Mouse (Mus musculus): ENCODE data around the gene Cnnm4. TPM values are rescaled to one million over a fixed set of nuclear protein-coding genes. Genes with fewer than 3 reads are reported as not detected.

Cnnm4 gene
- polyA plus RNA-seq (2015; fragmentation: Nextera tagmentation; extraction: Ambion mirVana), result 13.8 and 13.9 TPM in 2 replicates

DNA sequence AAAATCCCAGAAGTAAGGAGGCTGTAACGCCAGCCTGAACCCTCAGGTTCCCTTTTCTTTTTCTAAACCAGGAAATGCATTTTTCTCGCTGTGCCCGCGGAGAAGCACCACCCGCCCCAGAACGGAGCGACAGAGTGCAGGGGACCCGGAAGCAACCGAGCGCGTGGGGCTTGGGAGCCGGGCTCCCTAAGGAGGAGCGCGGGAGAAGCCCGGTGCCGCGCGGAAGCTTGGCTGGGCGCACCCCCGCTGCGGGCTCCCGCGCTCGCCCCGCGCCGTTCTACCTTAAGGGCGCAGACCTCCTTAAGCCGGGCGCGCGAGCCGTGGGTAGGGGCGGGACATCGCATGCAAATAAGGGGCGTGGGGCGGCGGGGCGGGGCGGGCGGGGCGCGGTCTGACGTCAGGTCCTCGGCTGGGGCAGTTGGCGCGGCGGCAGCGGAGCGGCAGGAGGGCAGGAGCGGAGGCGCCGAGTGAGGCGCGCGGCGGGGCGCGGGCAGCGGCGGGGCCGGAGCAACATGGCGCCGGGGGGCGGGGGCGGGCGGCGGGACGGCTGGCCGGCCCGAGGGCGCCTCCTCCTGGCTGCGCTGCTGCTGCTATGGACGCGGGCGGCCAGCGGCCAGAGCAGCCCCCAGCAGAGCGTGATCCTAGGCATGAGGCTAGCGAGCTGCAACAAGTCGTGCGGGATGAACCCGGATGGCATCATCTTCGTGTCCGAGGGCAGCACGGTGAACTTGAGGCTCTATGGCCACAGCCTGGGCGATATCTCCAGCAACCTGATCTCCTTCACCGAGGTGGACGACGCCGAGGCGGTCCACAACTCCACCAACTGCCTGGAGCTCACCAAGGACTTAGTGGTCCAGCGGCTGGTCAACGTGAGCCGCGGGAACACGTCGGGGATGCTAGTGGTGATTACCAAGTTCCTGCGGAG lies at the start of gene Cnnm4:
Cnnm4 (plus strand) TSS at position 440 of the 925 bp plus-strand sequence.
- H3K4me1 ChIP-seq (ENCODE audit: insufficient read depth, low read length), result peaks cover 45% of the 10 kb centered on the region
- H3K27me3 ChIP-seq (ENCODE audit: insufficient read depth, low read length), result no peaks in the 10 kb centered on the region
- peak within 1 kb of the TSS; percentile 61 for H3K4me3 ChIP-seq (ENCODE audit: low read length)
- peak; percentile 92 for ATAC-seq (ENCODE audit: low FRiP score, low TSS enrichment)
- H3K27ac ChIP-seq (ENCODE audit: low read length), result peak within 1 kb of the TSS; percentile 54
- H3K36me3 ChIP-seq (ENCODE audit: insufficient read depth, low read length), result no peaks in the 10 kb centered on the region
- no peaks in the 10 kb centered on the region for H3K9me3 ChIP-seq (ENCODE audit: low read length)
- peak within 1 kb of the TSS; percentile 75 for H3K9ac ChIP-seq (replicated peaks; ENCODE audit: low read length)
- WGBS, result under 1% methylated on average over 73 of the region's 98 CpGs
- peak within 1 kb of the TSS; percentile 82 for H3K4me2 ChIP-seq (replicated peaks; ENCODE audit: low read depth, low read length)

DNA sequence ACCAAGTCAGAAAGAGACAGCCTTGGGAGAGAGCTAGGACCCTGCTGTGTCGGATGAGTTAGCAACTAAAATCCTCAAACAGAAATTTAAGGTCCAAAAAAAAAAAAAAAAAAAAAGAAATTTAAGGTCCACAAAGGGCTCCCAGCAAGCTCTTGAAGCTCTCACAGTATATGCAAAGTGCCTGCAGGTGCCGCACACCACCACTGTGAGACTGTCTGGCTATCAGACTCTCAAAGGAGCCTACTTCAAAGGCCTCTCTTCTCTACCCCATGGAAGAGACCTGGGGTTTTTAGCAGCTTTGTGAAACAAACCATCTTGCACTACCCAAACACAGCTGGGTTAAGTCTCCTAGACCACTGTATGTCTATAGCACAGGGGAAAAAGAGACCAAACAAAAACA lies 41.9 kb upstream of the Cnnm4 start:
- Histone ChIP-seq H3K36me3 (ENCODE audit: insufficient read depth, low read length) (peaks cover 59% of the 10 kb centered on the region), H3K4me3 (ENCODE audit: low read length) (no peak overlapping the region), H3K9ac (replicated peaks; ENCODE audit: low read length) (no peak overlapping the region), H3K9me3 (ENCODE audit: low read length) (no peaks in the 10 kb centered on the region), H3K4me1 (ENCODE audit: insufficient read depth, low read length) (no peaks in the 10 kb centered on the region), H3K27ac (ENCODE audit: low read length) (no peak overlapping the region), H3K27me3 (ENCODE audit: insufficient read depth, low read length) (no peaks in the 10 kb centered on the region), H3K4me2 (replicated peaks; ENCODE audit: low read depth, low read length) (no peak overlapping the region)
- 96% methylated on average over 2 of the region's 2 CpGs for WGBS
- ATAC-seq (ENCODE audit: low FRiP score, low TSS enrichment), result no peak

DNA sequence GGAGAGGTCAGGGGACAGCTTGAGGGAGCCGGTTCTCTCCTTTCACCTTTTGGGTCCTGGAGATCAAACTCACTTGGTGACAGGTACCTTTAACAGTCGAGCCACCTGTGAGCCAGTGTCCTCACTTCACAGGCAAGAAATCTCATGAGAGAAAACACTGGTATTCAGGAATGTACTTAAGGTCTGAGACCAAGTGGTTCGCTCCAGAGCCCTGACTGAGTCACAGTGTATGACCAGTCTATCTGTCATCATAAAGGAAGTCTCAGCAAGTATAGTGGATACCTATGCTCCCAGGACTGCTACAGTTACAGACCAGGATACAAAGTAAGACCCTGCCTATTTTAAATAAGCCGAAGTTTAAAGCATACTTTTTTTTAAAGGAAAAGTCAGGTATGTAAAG lies 38.4 kb upstream of the Cnnm4 start:
- Histone ChIP-seq H3K4me1 (ENCODE audit: insufficient read depth, low read length) (no peaks in the 10 kb centered on the region), H3K27me3 (ENCODE audit: insufficient read depth, low read length) (no peaks in the 10 kb centered on the region), H3K4me2 (replicated peaks; ENCODE audit: low read depth, low read length) (no peak overlapping the region), H3K9ac (replicated peaks; ENCODE audit: low read length) (no peak overlapping the region), H3K9me3 (ENCODE audit: low read length) (no peaks in the 10 kb centered on the region), H3K36me3 (ENCODE audit: insufficient read depth, low read length) (peaks cover 56% of the 10 kb centered on the region), H3K4me3 (ENCODE audit: low read length) (no peak overlapping the region), H3K27ac (ENCODE audit: low read length) (no peak overlapping the region)
- ATAC-seq (ENCODE audit: low FRiP score, low TSS enrichment), result no peak
- WGBS, result 86% methylated on average over 4 of the region's 4 CpGs

- no peak overlapping the region for H3K4me2 ChIP-seq (replicated peaks; ENCODE audit: low read depth, low read length)
- no peak overlapping the region for H3K9ac ChIP-seq (replicated peaks; ENCODE audit: low read length)
- WGBS, result 91% methylated on average over 3 of the region's 3 CpGs
- H3K27ac ChIP-seq (ENCODE audit: low read length), result no peak overlapping the region
- no peaks in the 10 kb centered on the region for H3K4me1 ChIP-seq (ENCODE audit: insufficient read depth, low read length)
- no peaks in the 10 kb centered on the region for H3K27me3 ChIP-seq (ENCODE audit: insufficient read depth, low read length)
- H3K9me3 ChIP-seq (ENCODE audit: low read length), result no peaks in the 10 kb centered on the region
- peaks cover 56% of the 10 kb centered on the region for H3K36me3 ChIP-seq (ENCODE audit: insufficient read depth, low read length)
- no peak overlapping the region for H3K4me3 ChIP-seq (ENCODE audit: low read length)
- no peak for ATAC-seq (ENCODE audit: low FRiP score, low TSS enrichment)
Observed at GRCm38 (mm10) chr1:36433616-36434015, 37.8 kb upstream of the Cnnm4 start.

DNA sequence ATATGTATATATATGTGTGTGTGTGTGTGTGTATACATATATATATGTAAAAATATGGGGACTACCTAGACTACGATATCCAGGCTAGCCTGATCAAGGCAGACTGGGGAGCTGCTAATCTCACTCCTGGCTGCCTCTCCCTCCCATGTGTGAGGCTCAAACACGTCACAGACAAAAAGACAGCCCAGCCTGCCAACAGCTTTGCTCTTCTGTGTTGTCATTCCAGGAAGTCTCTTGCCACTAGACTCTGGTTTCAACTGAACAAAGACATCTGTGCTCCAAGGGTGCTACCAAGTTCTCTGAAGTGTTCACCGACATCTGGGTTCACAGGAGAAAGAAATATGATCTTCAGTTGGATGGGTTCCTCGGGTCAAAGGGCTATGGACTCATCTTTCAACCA lies 36.3 kb upstream of the Cnnm4 start:
- peaks cover 55% of the 10 kb centered on the region for H3K36me3 ChIP-seq (ENCODE audit: insufficient read depth, low read length)
- WGBS, result 55% methylated on average over 4 of the region's 4 CpGs
- H3K4me3 ChIP-seq (ENCODE audit: low read length), result no peak overlapping the region
- H3K9me3 ChIP-seq (ENCODE audit: low read length), result no peaks in the 10 kb centered on the region
- no peaks in the 10 kb centered on the region for H3K27me3 ChIP-seq (ENCODE audit: insufficient read depth, low read length)
- H3K4me1 ChIP-seq (ENCODE audit: insufficient read depth, low read length), result no peaks in the 10 kb centered on the region
- H3K27ac ChIP-seq (ENCODE audit: low read length), result no peak overlapping the region
- no peak overlapping the region for H3K9ac ChIP-seq (replicated peaks; ENCODE audit: low read length)
- ATAC-seq (ENCODE audit: low FRiP score, low TSS enrichment), result no peak
- no peak overlapping the region for H3K4me2 ChIP-seq (replicated peaks; ENCODE audit: low read depth, low read length)

GRCm38 (mm10) chr1:36436515-36436914 lies 34.9 kb upstream of the Cnnm4 start:
- ATAC-seq (ENCODE audit: low FRiP score, low TSS enrichment), result no peak
- Histone ChIP-seq H3K36me3 (ENCODE audit: insufficient read depth, low read length) (peaks cover 49% of the 10 kb centered on the region), H3K4me1 (ENCODE audit: insufficient read depth, low read length) (no peaks in the 10 kb centered on the region), H3K27ac (ENCODE audit: low read length) (no peak overlapping the region), H3K4me3 (ENCODE audit: low read length) (no peak overlapping the region), H3K9me3 (ENCODE audit: low read length) (no peaks in the 10 kb centered on the region), H3K9ac (replicated peaks; ENCODE audit: low read length) (no peak overlapping the region), H3K27me3 (ENCODE audit: insufficient read depth, low read length) (no peaks in the 10 kb centered on the region), H3K4me2 (replicated peaks; ENCODE audit: low read depth, low read length) (no peak overlapping the region)
- 93% methylated on average over 6 of the region's 6 CpGs for WGBS

DNA sequence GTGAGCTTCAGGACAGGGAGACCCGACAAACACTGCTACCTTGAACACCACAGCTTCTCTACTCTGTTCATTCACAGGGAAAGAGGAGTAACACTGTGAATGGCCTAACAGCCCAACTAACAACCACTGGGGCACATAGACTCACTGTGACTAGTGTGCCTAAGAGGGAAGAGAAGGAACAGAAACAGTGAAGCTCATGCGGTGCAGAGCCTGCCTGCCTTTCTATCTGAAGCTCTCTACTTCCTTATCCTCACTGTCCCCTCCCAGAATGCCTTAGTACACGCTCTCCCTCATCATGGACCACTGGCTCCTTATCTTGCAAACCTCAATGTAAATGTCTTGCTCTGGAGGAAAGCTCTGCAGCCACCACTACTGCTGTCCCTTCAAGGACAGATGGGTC lies 34.2 kb upstream of the Cnnm4 start:
- H3K27me3 ChIP-seq (ENCODE audit: insufficient read depth, low read length), result no peaks in the 10 kb centered on the region
- no peak overlapping the region for H3K4me2 ChIP-seq (replicated peaks; ENCODE audit: low read depth, low read length)
- peaks cover 44% of the 10 kb centered on the region for H3K36me3 ChIP-seq (ENCODE audit: insufficient read depth, low read length)
- no peaks in the 10 kb centered on the region for H3K9me3 ChIP-seq (ENCODE audit: low read length)
- H3K4me3 ChIP-seq (ENCODE audit: low read length), result no peak overlapping the region
- H3K9ac ChIP-seq (replicated peaks; ENCODE audit: low read length), result no peak overlapping the region
- WGBS, result 90% methylated on average over 3 of the region's 3 CpGs
- H3K4me1 ChIP-seq (ENCODE audit: insufficient read depth, low read length), result no peaks in the 10 kb centered on the region
- H3K27ac ChIP-seq (ENCODE audit: low read length), result no peak overlapping the region
- ATAC-seq (ENCODE audit: low FRiP score, low TSS enrichment), result no peak

DNA sequence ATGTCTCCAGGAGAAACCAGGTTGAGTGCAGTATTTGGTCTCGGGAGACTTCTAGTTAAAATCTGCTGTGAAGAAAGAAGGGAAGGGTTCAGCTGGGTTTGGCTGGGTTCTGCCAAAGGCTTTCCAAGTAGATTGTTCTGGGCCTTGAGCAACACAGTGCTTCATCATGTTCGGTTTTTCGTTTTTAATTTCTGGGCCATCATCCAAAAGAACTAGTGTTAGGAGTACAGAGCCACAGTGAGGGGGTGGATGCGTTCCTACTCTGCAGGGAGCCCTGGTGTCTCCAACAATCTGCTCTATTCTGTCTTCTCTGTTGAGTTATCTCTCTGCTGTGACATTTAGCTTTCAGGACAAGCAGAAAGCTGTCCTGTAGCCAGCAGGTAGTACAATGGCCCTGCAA lies 30.3 kb upstream of the Cnnm4 start:
- WGBS, result 79% methylated on average over 4 of the region's 4 CpGs
- no peak overlapping the region for H3K27ac ChIP-seq (ENCODE audit: low read length)
- ATAC-seq (ENCODE audit: low FRiP score, low TSS enrichment), result no peak
- H3K4me2 ChIP-seq (replicated peaks; ENCODE audit: low read depth, low read length), result no peak overlapping the region
- H3K9me3 ChIP-seq (ENCODE audit: low read length), result no peaks in the 10 kb centered on the region
- no peak overlapping the region for H3K9ac ChIP-seq (replicated peaks; ENCODE audit: low read length)
- no peak overlapping the region for H3K4me3 ChIP-seq (ENCODE audit: low read length)
- peaks cover 8% of the 10 kb centered on the region for H3K4me1 ChIP-seq (ENCODE audit: insufficient read depth, low read length)
- no peaks in the 10 kb centered on the region for H3K27me3 ChIP-seq (ENCODE audit: insufficient read depth, low read length)
- H3K36me3 ChIP-seq (ENCODE audit: insufficient read depth, low read length), result peaks cover 27% of the 10 kb centered on the region

DNA sequence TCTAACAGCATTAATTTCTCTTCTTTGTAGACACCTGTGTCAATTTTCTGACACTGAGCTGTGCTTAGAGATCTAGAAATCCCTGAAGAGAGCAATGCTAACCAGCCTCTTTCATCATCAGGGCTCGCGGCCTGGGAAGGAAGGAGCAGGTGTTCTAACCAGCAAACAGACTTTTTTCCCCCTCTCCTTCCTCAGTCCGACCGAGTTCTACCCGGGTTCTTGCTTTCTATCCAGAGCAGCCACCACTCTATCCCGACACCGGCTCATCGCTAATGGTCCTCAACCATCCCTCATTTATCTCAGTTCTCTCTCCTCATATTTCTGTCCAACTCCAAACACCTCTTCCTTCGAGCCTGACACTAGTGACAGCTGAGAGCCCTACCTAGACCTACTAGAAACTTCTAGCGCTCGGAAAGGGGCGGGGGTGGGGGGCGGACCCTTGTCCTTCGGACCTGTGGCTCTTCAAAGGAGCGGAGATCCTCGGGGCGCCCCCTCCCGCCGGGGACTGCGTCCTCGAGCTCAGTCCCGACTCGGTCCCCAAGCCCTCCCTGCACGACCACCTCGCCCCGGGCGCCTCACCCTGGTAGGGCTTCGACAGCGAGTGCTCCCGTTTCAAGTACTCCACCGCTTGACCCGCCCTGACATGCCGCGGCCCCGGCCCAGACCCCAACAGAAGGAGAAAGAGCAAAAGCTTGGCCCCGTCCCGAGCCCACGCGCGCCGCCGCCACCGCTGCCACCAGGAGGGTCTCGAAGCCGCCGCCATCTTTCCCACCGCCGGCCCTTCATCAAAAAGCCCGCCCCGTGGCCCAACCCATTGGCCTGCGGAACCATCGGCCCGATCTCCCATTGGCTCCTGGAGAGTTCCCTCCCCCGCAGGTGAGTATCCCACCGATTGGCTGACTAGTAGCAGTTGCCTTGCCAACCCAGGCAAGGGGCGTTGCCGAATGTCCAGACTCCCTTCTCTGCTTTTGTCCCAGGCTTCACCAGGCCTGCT lies 26.7 kb upstream of the Cnnm4 start, which contains the start of gene Lman2l:
Lman2l (minus strand) TSS at position 801 of the 994 bp plus-strand sequence.
- WGBS, result under 1% methylated on average over 49 of the region's 57 CpGs
- peaks cover 8% of the 10 kb centered on the region for H3K4me1 ChIP-seq (ENCODE audit: insufficient read depth, low read length)

More for the DNA sequence above, 26.7 kb upstream of the Cnnm4 start, which contains the start of gene Lman2l:
- ATAC-seq (ENCODE audit: low FRiP score, low TSS enrichment), result peak; percentile 99
- H3K27me3 ChIP-seq (ENCODE audit: insufficient read depth, low read length), result no peaks in the 10 kb centered on the region
- H3K27ac ChIP-seq (ENCODE audit: low read length), result peak within 1 kb of the TSS; percentile 81
- peak within 1 kb of the TSS; percentile 85 for H3K4me2 ChIP-seq (replicated peaks; ENCODE audit: low read depth, low read length)
- no peaks in the 10 kb centered on the region for H3K9me3 ChIP-seq (ENCODE audit: low read length)
- peak within 1 kb of the TSS; percentile 85 for H3K9ac ChIP-seq (replicated peaks; ENCODE audit: low read length)
- H3K4me3 ChIP-seq (ENCODE audit: low read length), result peak within 1 kb of the TSS; percentile 84
- H3K36me3 ChIP-seq (ENCODE audit: insufficient read depth, low read length), result no peaks in the 10 kb centered on the region

Measured in kidney, embryonic 16.5 days (tissue).